Mouse (Mus musculus): ENCODE data around the gene Bdp1. TPM values are rescaled to one million over a fixed set of nuclear protein-coding genes. Genes with fewer than 3 reads are reported as not detected.

Gene Bdp1
- polyA plus RNA-seq, 1 experiment, result 1.5 TPM

DNA sequence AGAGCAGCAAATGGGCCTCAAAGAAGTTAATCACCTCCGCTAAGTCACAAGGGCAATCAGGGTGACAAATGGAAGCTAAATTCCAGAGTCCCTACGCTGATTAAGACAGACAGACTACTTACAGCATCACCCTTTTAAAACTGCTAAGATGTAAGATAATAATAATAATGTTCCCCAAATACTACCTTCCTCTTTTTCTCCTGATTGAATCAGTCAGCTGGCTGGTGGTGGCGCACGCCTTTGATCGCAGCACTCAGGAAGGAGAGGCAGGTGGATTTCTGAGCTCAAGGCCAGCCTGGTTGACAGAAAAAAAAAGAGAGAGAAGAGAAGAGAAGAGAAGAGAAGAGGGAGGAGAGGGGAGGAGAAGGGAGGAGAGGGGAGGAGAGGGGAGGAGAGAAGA, 133.8 kb downstream of the Bdp1 start:
- WGBS, result 64% methylated on average over 5 of the region's 5 CpGs
- Histone ChIP-seq H3K4me1 (ENCODE audit: control insufficient read depth, insufficient read depth, insufficient read length) (peaks cover 3% of the 10 kb centered on the region), H3K36me3 (ENCODE audit: control insufficient read depth, insufficient read depth, low read length) (peaks cover 1% of the 10 kb centered on the region; the same call in 1 of the 2 replicates), H3K27me3 (ENCODE audit: control insufficient read depth, insufficient read depth, low read length) (no peaks in the 10 kb centered on the region), H3K4me3 (ENCODE audit: extremely low read depth, insufficient read depth, insufficient read length) (no peak overlapping the region), H3K27ac (ENCODE audit: insufficient read depth, low read length) (no peak overlapping the region)
- DNase-seq (ENCODE audit: low read depth in 1 of 2, low spot score in 2 of 2), result no peak
- TF ChIP-seq CTCF (IDR thresholded peaks at IDR 0.05; ENCODE audit: extremely low read depth, insufficient read depth, insufficient read length, insufficient replicate concordance), result no peak
- TF ChIP-seq POLR2A (IDR thresholded peaks at IDR 0.05; ENCODE audit: low read depth, low read length), result no peak

Other genes starting within 250 kb of the Bdp1 start
- not detected in 2 replicates for gene Cartpt, start 203.0 kb downstream of the Bdp1 start, polyA plus RNA-seq (2012; rRNA removed)
- 6.8 and 7.6 TPM in 2 replicates for gene Mccc2, start 88.4 kb downstream of the Bdp1 start, polyA plus RNA-seq (2012; rRNA removed)
- gene Serf1, start 3.9 kb upstream of the Bdp1 start, polyA plus RNA-seq (2012; rRNA removed), result 1.9 and 2.1 TPM in 2 replicates
- 12.0 and 12.9 TPM in 2 replicates for gene Smn1, start 20.8 kb upstream of the Bdp1 start, polyA plus RNA-seq (2012; rRNA removed)
- gene Naip2, start 98.0 kb upstream of the Bdp1 start, polyA plus RNA-seq (2012; rRNA removed), result 2.9 and 3.2 TPM in 2 replicates
- 3.7 and 4.2 TPM in 2 replicates for gene Naip5, start 142.3 kb upstream of the Bdp1 start, polyA plus RNA-seq (2012; rRNA removed)
- 2.9 and 3.4 TPM in 2 replicates for gene Naip6, start 213.6 kb upstream of the Bdp1 start, polyA plus RNA-seq (2012; rRNA removed)